Mouse (Mus musculus) liver, embryonic 12.5 days (tissue): Measurements from ENCODE around the gene Ugt1a10. TPM values are rescaled to one million over a fixed set of nuclear protein-coding genes. Genes with fewer than 3 reads are reported as not detected.

Source experiments
- ATAC-seq: fragments of 200-750 bp; cut with Nextera tagmentation; 2 replicates; pipeline ENCODE4 v1.8.0; 2017; ENCODE audit warnings: moderate number of reproducible peaks, mild to moderate bottlenecking, moderate library complexity
- H3K27ac ChIP-seq: fragments of 300-500 bp; sonication (generic); 2 replicates; pipeline ENCODE4 v1.5.1; 2016; ENCODE audit warnings: mild to moderate bottlenecking
- H3K27me3 ChIP-seq: fragments of 300-500 bp; sonication (generic); replicated peaks from 2 replicates; pipeline ENCODE4 v1.6.1; 2016; ENCODE audit warnings: mild to moderate bottlenecking, moderate library complexity
- H3K36me3 ChIP-seq: fragments of 300-500 bp; sonication (generic); 2 replicates; pipeline ENCODE4 v1.6.1; 2016; ENCODE audit warnings: mild to moderate bottlenecking, moderate library complexity
- H3K4me1 ChIP-seq: fragments of 300-500 bp; sonication (generic); 2 replicates; pipeline ENCODE4 v1.6.1; 2016
- H3K4me2 ChIP-seq: fragments of 300-500 bp; sonication (generic); 2 replicates; pipeline ENCODE4 v1.6.1; 2016; ENCODE audit warnings: mild to moderate bottlenecking, moderate library complexity
- H3K4me3 ChIP-seq: fragments of 300-500 bp; sonication (generic); 2 replicates; pipeline ENCODE4 v1.5.1; 2016; ENCODE audit warnings: mild to moderate bottlenecking, moderate library complexity
- H3K9ac ChIP-seq: fragments of 300-500 bp; sonication (generic); 2 replicates; pipeline ENCODE4 v1.6.1; 2016; ENCODE audit warnings: mild to moderate bottlenecking, moderate library complexity
- H3K9me3 ChIP-seq: fragments of 300-500 bp; sonication (generic); replicated peaks from 2 replicates; pipeline ENCODE4 v1.6.1; 2016; ENCODE audit warnings: mild to moderate bottlenecking, moderate library complexity
- WGBS: fragments of 180-500 bp; shearing (Covaris S2); methylation state at CpG from one replicate; pipeline ENCODE4 v1.1.7; 2016; ENCODE audit not compliant: insufficient replicate concordance; 5-methylcytosine and 5-hydroxymethylcytosine counted together
- polyA plus RNA-seq: library from polyadenylated mRNA; unstranded; fragments of >200 nt; fragmentation: Nextera tagmentation; extraction: Ambion mirVana; gene quantifications from 2 replicates; pipeline ENCODE4 v1.2.1, GENCODE M21; 2016

Ugt1a10 gene
- polyA plus RNA-seq, 1 experiment from 2014 or later = not detected

GRCm38 (mm10) chr1:88240579-88240978 lies 185.4 kb downstream of the Ugt1a10 start:
- H3K4me1 ChIP-seq = no peaks in the 10 kb centered on the region
- H3K27me3 ChIP-seq = no peaks in the 10 kb centered on the region
- WGBS = 50% methylated on average over 4 of the region's 4 CpGs
- no peak overlapping the region for H3K4me3 ChIP-seq
- no peak overlapping the region for H3K9ac ChIP-seq
- ATAC-seq = 0 out of 2 replicates have a peak, but pooled peaks have one; percentile 1
- H3K27ac ChIP-seq = no peak overlapping the region
- peaks cover 86% of the 10 kb centered on the region for H3K9me3 ChIP-seq
- no peak overlapping the region for H3K4me2 ChIP-seq
- no peaks in the 10 kb centered on the region for H3K36me3 ChIP-seq

DNA sequence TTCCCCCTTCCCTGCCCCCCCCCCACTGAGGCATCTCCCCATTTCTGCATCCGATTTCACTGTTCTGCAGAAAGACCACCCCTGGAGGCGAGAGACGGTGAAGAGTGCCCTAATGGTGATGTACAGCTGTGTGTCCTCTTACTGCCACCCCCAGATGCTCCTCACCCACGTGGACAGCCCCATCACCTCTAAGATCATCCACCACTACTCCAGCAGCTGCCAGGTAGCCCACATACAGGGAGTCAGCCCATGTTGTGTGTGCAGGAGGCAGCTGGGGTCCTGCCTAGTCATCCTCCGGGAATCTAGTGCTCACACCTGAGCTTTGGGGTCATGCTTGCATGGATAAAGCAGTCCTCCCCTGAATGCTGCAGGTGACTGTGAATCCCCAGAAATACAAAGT lies 188.7 kb downstream of the Ugt1a10 start:
- no peak overlapping the region for H3K27ac ChIP-seq
- no peaks in the 10 kb centered on the region for H3K27me3 ChIP-seq
- H3K4me3 ChIP-seq = no peak overlapping the region
- ATAC-seq = no peak
- no peak overlapping the region for H3K9ac ChIP-seq
- H3K36me3 ChIP-seq = no peaks in the 10 kb centered on the region
- no peak overlapping the region for H3K4me2 ChIP-seq
- H3K9me3 ChIP-seq = peaks cover 88% of the 10 kb centered on the region
- H3K4me1 ChIP-seq = no peaks in the 10 kb centered on the region
- WGBS = 47% methylated on average over 5 of the region's 5 CpGs

- H3K4me3 ChIP-seq = no peak overlapping the region
- 61% methylated on average over 6 of the region's 6 CpGs for WGBS
- no peak overlapping the region for H3K27ac ChIP-seq
- H3K36me3 ChIP-seq = no peaks in the 10 kb centered on the region
- H3K4me2 ChIP-seq = no peak overlapping the region
- no peak overlapping the region for H3K9ac ChIP-seq
- ATAC-seq = no peak
- no peaks in the 10 kb centered on the region for H3K27me3 ChIP-seq
- H3K9me3 ChIP-seq = peaks cover 88% of the 10 kb centered on the region
- H3K4me1 ChIP-seq = no peaks in the 10 kb centered on the region
Observed at GRCm38 (mm10) chr1:88245881-88246280, 190.7 kb downstream of the Ugt1a10 start.

DNA sequence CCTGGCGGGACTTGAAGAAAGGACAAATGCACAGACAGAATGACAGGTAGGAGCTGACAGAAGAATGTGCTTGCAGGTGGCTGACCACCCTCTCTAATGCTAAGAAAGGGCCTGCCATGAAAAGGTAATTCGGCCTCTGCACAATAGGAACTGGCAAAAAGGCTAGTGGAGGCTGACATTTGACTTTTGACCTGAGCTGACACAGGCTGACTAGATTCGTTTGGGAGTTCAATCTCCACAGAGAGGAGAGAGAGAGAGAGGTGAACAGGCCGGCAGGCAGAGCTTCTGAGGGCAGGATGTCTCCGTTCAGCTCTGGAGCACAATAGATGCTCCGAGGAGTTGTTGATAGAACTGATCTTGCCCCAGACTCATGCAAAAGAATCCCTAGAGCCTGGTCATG lies 191.2 kb downstream of the Ugt1a10 start:
- Histone ChIP-seq H3K4me1 (no peaks in the 10 kb centered on the region), H3K4me3 (no peak overlapping the region), H3K4me2 (no peak overlapping the region), H3K9me3 (peaks cover 87% of the 10 kb centered on the region), H3K36me3 (no peaks in the 10 kb centered on the region), H3K27me3 (no peaks in the 10 kb centered on the region), H3K27ac (no peak overlapping the region), H3K9ac (no peak overlapping the region)
- no peak for ATAC-seq
- WGBS = 37% methylated on average over 6 of the region's 6 CpGs

DNA sequence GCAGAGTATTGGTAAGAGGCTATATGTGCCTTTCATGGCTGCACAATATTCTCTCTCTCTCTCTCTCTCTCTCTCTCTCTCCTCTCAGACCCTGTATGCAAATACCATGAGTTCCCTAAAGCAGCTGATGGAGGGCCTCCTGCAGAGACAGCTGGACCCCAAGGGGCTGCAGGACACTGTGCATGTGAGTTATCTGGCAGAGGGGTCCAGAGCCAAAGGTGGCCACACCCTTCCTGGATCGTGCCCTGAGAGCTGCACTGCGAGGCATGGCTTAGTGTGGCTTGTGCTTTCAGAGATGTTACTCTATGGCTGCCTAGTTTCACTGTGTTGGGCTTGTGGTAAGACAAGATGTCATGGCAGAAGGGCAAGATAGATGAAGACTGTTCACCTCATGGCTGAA lies 192.5 kb downstream of the Ugt1a10 start:
- Histone ChIP-seq H3K9me3 (peaks cover 86% of the 10 kb centered on the region), H3K4me3 (no peak overlapping the region), H3K4me1 (no peaks in the 10 kb centered on the region), H3K27me3 (no peaks in the 10 kb centered on the region), H3K9ac (no peak overlapping the region), H3K36me3 (no peaks in the 10 kb centered on the region), H3K27ac (no peak overlapping the region), H3K4me2 (no peak overlapping the region)
- no peak for ATAC-seq
- 35% methylated on average over 2 of the region's 2 CpGs for WGBS

- H3K4me3 ChIP-seq = no peak overlapping the region
- 53% methylated on average over 4 of the region's 4 CpGs for WGBS
- H3K9ac ChIP-seq = no peak overlapping the region
- H3K4me1 ChIP-seq = no peaks in the 10 kb centered on the region
- H3K27me3 ChIP-seq = no peaks in the 10 kb centered on the region
- no peak overlapping the region for H3K27ac ChIP-seq
- no peaks in the 10 kb centered on the region for H3K36me3 ChIP-seq
- ATAC-seq = no peak
- H3K9me3 ChIP-seq = peaks cover 82% of the 10 kb centered on the region
- no peak overlapping the region for H3K4me2 ChIP-seq
Observed at GRCm38 (mm10) chr1:88248658-88249057, 193.5 kb downstream of the Ugt1a10 start.

GRCm38 (mm10) chr1:88249596-88249995 lies 194.4 kb downstream of the Ugt1a10 start:
- H3K9me3 ChIP-seq = peaks cover 79% of the 10 kb centered on the region
- H3K36me3 ChIP-seq = no peaks in the 10 kb centered on the region
- H3K9ac ChIP-seq = no peak overlapping the region
- H3K4me1 ChIP-seq = no peaks in the 10 kb centered on the region
- ATAC-seq = no peak
- no peak overlapping the region for H3K4me2 ChIP-seq
- no peak overlapping the region for H3K27ac ChIP-seq
- no peaks in the 10 kb centered on the region for H3K27me3 ChIP-seq
- 63% methylated on average over 7 of the region's 7 CpGs for WGBS
- H3K4me3 ChIP-seq = no peak overlapping the region

DNA sequence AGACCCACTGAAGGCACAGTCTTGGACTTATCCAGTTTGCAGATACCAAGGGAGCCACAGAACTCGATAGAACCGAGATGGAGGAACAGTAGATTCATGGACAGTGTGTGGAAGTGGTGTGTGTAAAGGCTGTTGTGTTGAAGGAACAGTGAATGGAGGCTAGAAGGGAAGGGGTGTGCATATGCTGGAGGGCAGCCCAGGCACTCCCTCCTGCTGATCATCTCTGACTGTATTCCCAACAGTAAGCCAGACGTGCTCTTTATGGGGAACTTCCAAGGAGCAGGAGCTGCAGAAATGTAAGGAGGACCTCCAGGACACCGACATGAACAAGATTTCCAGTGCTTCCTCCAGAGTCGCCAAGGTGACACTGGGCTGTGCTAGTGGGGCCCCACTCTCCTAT lies 194.8 kb downstream of the Ugt1a10 start:
- no peak overlapping the region for H3K4me2 ChIP-seq
- no peaks in the 10 kb centered on the region for H3K36me3 ChIP-seq
- H3K9me3 ChIP-seq = peaks cover 79% of the 10 kb centered on the region
- no peak overlapping the region for H3K9ac ChIP-seq
- no peaks in the 10 kb centered on the region for H3K4me1 ChIP-seq
- WGBS = 62% methylated on average over 5 of the region's 5 CpGs
- H3K27me3 ChIP-seq = no peaks in the 10 kb centered on the region
- no peak overlapping the region for H3K27ac ChIP-seq
- H3K4me3 ChIP-seq = no peak overlapping the region
- no peak for ATAC-seq

DNA sequence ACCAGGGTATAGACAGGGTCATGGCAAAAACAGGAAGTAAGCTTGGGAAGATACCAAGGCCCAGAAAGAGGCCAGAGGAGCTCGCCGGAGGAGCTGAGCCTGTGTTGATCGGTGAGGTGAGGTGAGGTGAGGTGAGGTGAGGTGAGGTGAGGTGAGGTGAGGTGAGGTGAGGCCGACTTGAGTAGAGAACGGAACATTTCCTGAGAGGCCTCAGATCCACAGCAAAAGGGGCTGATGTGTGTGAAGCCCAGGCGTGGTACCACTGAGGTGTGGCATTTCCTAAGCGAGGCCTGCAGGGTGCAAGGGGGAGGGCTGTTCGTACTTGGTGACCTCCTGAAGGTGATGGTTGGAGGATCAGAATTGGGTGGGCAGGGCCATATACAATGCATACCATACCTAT lies 197.9 kb downstream of the Ugt1a10 start:
- H3K9ac ChIP-seq = no peak overlapping the region
- no peak overlapping the region for H3K4me3 ChIP-seq
- H3K4me2 ChIP-seq = no peak overlapping the region
- WGBS = 60% methylated on average over 8 of the region's 8 CpGs
- peaks cover 68% of the 10 kb centered on the region for H3K9me3 ChIP-seq
- ATAC-seq = peak; percentile 7; the same call in 1 of the 2 replicates
- no peaks in the 10 kb centered on the region for H3K27me3 ChIP-seq
- no peak overlapping the region for H3K27ac ChIP-seq
- no peaks in the 10 kb centered on the region for H3K4me1 ChIP-seq
- H3K36me3 ChIP-seq = no peaks in the 10 kb centered on the region

- no peak overlapping the region for H3K4me3 ChIP-seq
- peaks cover 64% of the 10 kb centered on the region for H3K9me3 ChIP-seq
- no peaks in the 10 kb centered on the region for H3K4me1 ChIP-seq
- ATAC-seq = no peak
- H3K27me3 ChIP-seq = no peaks in the 10 kb centered on the region
- no peak overlapping the region for H3K9ac ChIP-seq
- 58% methylated on average over 6 of the region's 6 CpGs for WGBS
- no peak overlapping the region for H3K27ac ChIP-seq
- no peak overlapping the region for H3K4me2 ChIP-seq
- no peaks in the 10 kb centered on the region for H3K36me3 ChIP-seq
Observed at GRCm38 (mm10) chr1:88253540-88253939, 198.4 kb downstream of the Ugt1a10 start.

GRCm38 (mm10) chr1:88254793-88255465 lies 199.7 kb downstream of the Ugt1a10 start:
- Histone ChIP-seq H3K27ac (no peak overlapping the region), H3K4me1 (peaks cover 9% of the 10 kb centered on the region), H3K36me3 (peaks cover 3% of the 10 kb centered on the region), H3K27me3 (no peaks in the 10 kb centered on the region), H3K9ac (no peak overlapping the region), H3K4me2 (no peak overlapping the region), H3K4me3 (no peak overlapping the region), H3K9me3 (peaks cover 50% of the 10 kb centered on the region)
- 67% methylated on average over 12 of the region's 12 CpGs for WGBS
- ATAC-seq = no peak

DNA sequence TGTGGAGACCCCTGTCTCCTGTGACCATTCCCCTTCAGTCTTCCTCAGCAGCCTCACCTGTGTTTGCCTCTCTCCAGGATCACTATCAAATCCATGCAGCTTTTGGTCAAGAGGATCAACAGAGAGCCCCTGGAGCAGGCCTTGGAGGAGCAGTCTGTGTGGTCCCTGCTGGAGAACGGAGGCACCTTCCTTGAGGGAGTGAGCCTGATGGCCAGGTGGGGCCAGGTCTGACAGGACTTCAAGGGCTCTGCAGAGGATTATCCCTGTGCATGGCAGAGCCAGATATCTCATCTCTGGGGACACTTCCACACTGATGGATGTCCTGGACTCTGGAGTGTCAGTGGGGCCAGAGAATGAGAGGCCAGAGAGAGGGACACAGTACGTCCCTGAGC lies 200.3 kb downstream of the Ugt1a10 start:
- WGBS = 46% methylated on average over 2 of the region's 2 CpGs
- ATAC-seq = no peak

More for the DNA sequence above, 200.3 kb downstream of the Ugt1a10 start:
- no peak overlapping the region for H3K4me2 ChIP-seq
- H3K27me3 ChIP-seq = no peaks in the 10 kb centered on the region
- peaks cover 8% of the 10 kb centered on the region for H3K36me3 ChIP-seq
- peaks cover 45% of the 10 kb centered on the region for H3K9me3 ChIP-seq
- no peak overlapping the region for H3K27ac ChIP-seq
- H3K4me1 ChIP-seq = peaks cover 15% of the 10 kb centered on the region
- H3K4me3 ChIP-seq = no peak overlapping the region
- no peak overlapping the region for H3K9ac ChIP-seq
